Mouse (Mus musculus): ENCODE results near the gene Gm12216. TPM values are rescaled to one million over a fixed set of nuclear protein-coding genes. Genes with fewer than 3 reads are reported as not detected.
"Not testable (repeated sequence)": the region's sequence is repeated elsewhere in the genome, so short reads cannot be mapped to it uniquely, and the experiment has no call there.

The Gm12216 gene
- total RNA-seq, 2 experiments from 2014 or later, result 1.6 to 2.1 TPM

- intact Hi-C loops (cut with DNase I), result no loop called here
- DNase-seq, result no peak
Measured at GRCm38 (mm10) chr11:53874706-53875105, 15.7 kb upstream of the Gm12216 start.

GRCm38 (mm10) chr11:53873909-53874704 is 15.1 kb upstream of the Gm12216 start:
- intact Hi-C loops (cut with DNase I); DNase-seq: not testable (repeated sequence)

GRCm38 (mm10) chr11:53871786-53872507 is 12.9 kb upstream of the Gm12216 start:
- intact Hi-C loops (cut with DNase I), result no loop called here

GRCm38 (mm10) chr11:53869172-53869571 is 10.1 kb upstream of the Gm12216 start:
- intact Hi-C loops (cut with DNase I), result no loop called here

More at GRCm38 (mm10) chr11:53871786-53872507, 12.9 kb upstream of the Gm12216 start:
- DNase-seq, result no peak

GRCm38 (mm10) chr11:53868323-53868722 is 9.3 kb upstream of the Gm12216 start:
- DNase-seq; intact Hi-C loops (cut with DNase I): not testable (repeated sequence)

More at GRCm38 (mm10) chr11:53869172-53869571, 10.1 kb upstream of the Gm12216 start:
- no peak for DNase-seq

- intact Hi-C loops (cut with DNase I), result loop anchor here (5.0 kb wide), 1 partner anchor 72 kb away; no protein-coding TSS in a partner anchor
- DNase-seq, result not testable (repeated sequence)
Measured at GRCm38 (mm10) chr11:53864724-53865310, 5.8 kb upstream of the Gm12216 start.

GRCm38 (mm10) chr11:53860944-53861343 is 1.9 kb upstream of the Gm12216 start:
- intact Hi-C loops (cut with DNase I), result loop anchor here (5.0 kb wide), 1 partner anchor 76 kb away; no protein-coding TSS in a partner anchor
- DNase-seq, result not testable (repeated sequence)

- intact Hi-C loops (cut with DNase I), result no loop called here
- DNase-seq, result no peak
Measured at GRCm38 (mm10) chr11:53858058-53858760, 847 bp downstream of the Gm12216 start.

- DNase-seq, result no peak
- intact Hi-C loops (cut with DNase I), result loop anchor here (5.0 kb wide), 2 partner anchors 96 to 116 kb away; no protein-coding TSS in a partner anchor
Measured at GRCm38 (mm10) chr11:53853665-53854064, 5.4 kb downstream of the Gm12216 start.

GRCm38 (mm10) chr11:53851795-53852194 is 7.3 kb downstream of the Gm12216 start:
- intact Hi-C loops (cut with DNase I), result loop anchor here (5.0 kb wide), 2 partner anchors 94 to 114 kb away; no protein-coding TSS in a partner anchor

GRCm38 (mm10) chr11:53849588-53850320 is 9.3 kb downstream of the Gm12216 start:
- intact Hi-C loops (cut with DNase I), result loop anchor here (5.0 kb wide), 2 partner anchors 92 to 112 kb away; no protein-coding TSS in a partner anchor
- peak; percentile 77 to 84 for DNase-seq

More at GRCm38 (mm10) chr11:53851795-53852194, 7.3 kb downstream of the Gm12216 start:
- DNase-seq, result no peak

GRCm38 (mm10) chr11:53845680-53846079 is 13.4 kb downstream of the Gm12216 start:
- no peak for DNase-seq
- intact Hi-C loops (cut with DNase I), result no loop called here

GRCm38 (mm10) chr11:53843106-53843505 is 15.9 kb downstream of the Gm12216 start:
- intact Hi-C loops (cut with DNase I), result no loop called here
- no peak for DNase-seq

- intact Hi-C loops (cut with DNase I), result no loop called here
Measured at GRCm38 (mm10) chr11:53842161-53842581, 16.9 kb downstream of the Gm12216 start.

GRCm38 (mm10) chr11:53841514-53841913 is 17.5 kb downstream of the Gm12216 start:
- intact Hi-C loops (cut with DNase I), result no loop called here
- DNase-seq, result no peak

More at GRCm38 (mm10) chr11:53842161-53842581, 16.9 kb downstream of the Gm12216 start:
- DNase-seq, result no peak

- intact Hi-C loops (cut with DNase I), result no loop called here
- no peak for DNase-seq
Measured at GRCm38 (mm10) chr11:53839663-53840642, 19.1 kb downstream of the Gm12216 start.

GRCm38 (mm10) chr11:53839147-53839546 is 19.9 kb downstream of the Gm12216 start:
- intact Hi-C loops (cut with DNase I), result no loop called here
- no peak for DNase-seq

- intact Hi-C loops (cut with DNase I), result no loop called here
- no peak for DNase-seq
Measured at GRCm38 (mm10) chr11:53837731-53838130, 21.3 kb downstream of the Gm12216 start.

All from gastrocnemius, postnatal 36 days (tissue).